33 mouse cellular contexts compared by ENCODE assay signal in the genomic region with DNA sequence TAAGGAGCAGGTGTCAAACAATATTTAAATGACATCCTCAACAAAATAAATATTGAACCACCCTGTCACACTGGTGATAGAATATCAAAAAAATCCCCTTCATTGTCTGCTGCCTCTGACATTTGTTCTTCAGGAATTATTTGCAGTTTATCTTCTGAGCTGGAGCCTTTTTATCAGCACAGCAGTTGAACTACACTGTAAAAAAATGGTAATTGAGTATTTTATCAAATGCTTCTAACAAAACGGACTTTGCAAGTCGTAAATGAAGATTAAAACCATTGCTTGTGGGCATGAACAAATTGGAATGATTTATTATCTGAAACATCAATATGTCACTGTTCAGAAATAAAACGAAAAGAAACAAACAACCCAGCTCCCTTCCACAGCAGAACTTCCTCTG.
"Had no signal": no experiment of that assay in that cellular context is flagged by ENCODE, and none has a peak within 500 bp of the region (broad histone marks: within the 10 kb centered on the region; RNA-seq: fewer than 3 reads in every experiment).

No protein-coding gene starts in this region.

- H3K27me3 ChIP-seq: limb, embryonic 12.5 days; limb, embryonic 13.5 days; limb, embryonic 15.5 days; liver, embryonic 12.5 days; liver, embryonic 13.5 days; liver, embryonic 15.5 days; lung, embryonic 15.5 days; megakaryocyte, embryonic 14.5 days; midbrain, embryonic 12.5 days; midbrain, embryonic 13.5 days; midbrain, embryonic 15.5 days; neural tube, embryonic 12.5 days had no signal

- H3K9ac ChIP-seq: limb, embryonic 12.5 days; limb, embryonic 13.5 days; limb, embryonic 15.5 days; liver, embryonic 12.5 days; liver, embryonic 13.5 days; liver, embryonic 14.5 days; liver, embryonic 15.5 days; liver, postnatal 0 days; lung, embryonic 14.5 days; lung, embryonic 15.5 days; midbrain, embryonic 12.5 days; midbrain, embryonic 13.5 days; midbrain, embryonic 15.5 days; neural tube, embryonic 12.5 days had no signal

- ATAC-seq: liver, embryonic 12.5 days; liver, postnatal 0 days; lung, postnatal 0 days; midbrain, embryonic 13.5 days; midbrain, embryonic 15.5 days; midbrain, embryonic 16.5 days had no signal

- H3K36me3 ChIP-seq: limb, embryonic 10.5 days; limb, embryonic 12.5 days; limb, embryonic 13.5 days; limb, embryonic 15.5 days; liver, embryonic 12.5 days; liver, embryonic 13.5 days; liver, embryonic 15.5 days; lung, embryonic 15.5 days; midbrain, embryonic 10.5 days; midbrain, embryonic 12.5 days; midbrain, embryonic 13.5 days; midbrain, embryonic 15.5 days; neural tube, embryonic 12.5 days had no signal

- H3K4me3 ChIP-seq: left cerebral cortex, adult 2 months; limb, embryonic 10.5 days; limb, embryonic 12.5 days; limb, embryonic 13.5 days; limb, embryonic 15.5 days; liver, embryonic 12.5 days; liver, embryonic 13.5 days; liver, embryonic 15.5 days; lung, embryonic 15.5 days; megakaryocyte, embryonic 14.5 days; midbrain, embryonic 10.5 days; midbrain, embryonic 12.5 days; midbrain, embryonic 13.5 days; midbrain, embryonic 15.5 days; myocyte; neural tube, embryonic 12.5 days had no signal

- DNase-seq: left cerebral cortex, postnatal 4 days; liver; liver, embryonic 13.5 days; liver, postnatal 0 days; lung, adult 18-20 months; lung, adult 2 months; lung, embryonic 14.5 days; lung, postnatal 10 days; lung, postnatal 14 days; lung, postnatal 36 days; lung, postnatal 4 days; midbrain, embryonic 14.5 days had no signal

- H3K27ac ChIP-seq: left cerebral cortex, adult 2 months; limb, embryonic 10.5 days; limb, embryonic 12.5 days; limb, embryonic 13.5 days; limb, embryonic 15.5 days; liver, embryonic 12.5 days; liver, embryonic 13.5 days; liver, embryonic 14.5 days; liver, embryonic 15.5 days; lung, embryonic 15.5 days; macrophage; midbrain, embryonic 10.5 days; midbrain, embryonic 12.5 days; midbrain, embryonic 13.5 days; midbrain, embryonic 15.5 days; neural tube, embryonic 12.5 days had no signal

- H3K4me2 ChIP-seq: limb, embryonic 12.5 days; limb, embryonic 13.5 days; limb, embryonic 15.5 days; liver, embryonic 11.5 days; liver, embryonic 12.5 days; liver, embryonic 13.5 days; liver, embryonic 15.5 days; lung, embryonic 14.5 days; lung, embryonic 15.5 days; midbrain, embryonic 11.5 days; midbrain, embryonic 12.5 days; midbrain, embryonic 13.5 days; midbrain, embryonic 15.5 days; neural tube, embryonic 12.5 days had no signal

- H3K4me1 ChIP-seq: limb, embryonic 10.5 days; limb, embryonic 12.5 days; limb, embryonic 13.5 days; limb, embryonic 15.5 days; liver, embryonic 12.5 days; liver, embryonic 13.5 days; liver, embryonic 15.5 days; lung, embryonic 15.5 days; megakaryocyte, embryonic 14.5 days; midbrain, embryonic 10.5 days; midbrain, embryonic 12.5 days; midbrain, embryonic 13.5 days; midbrain, embryonic 15.5 days; neural tube, embryonic 12.5 days had no signal

- H3K9me3 ChIP-seq: limb, embryonic 10.5 days; limb, embryonic 12.5 days; limb, embryonic 13.5 days; limb, embryonic 15.5 days; liver, embryonic 12.5 days; liver, embryonic 13.5 days; liver, embryonic 15.5 days; lung, embryonic 15.5 days; megakaryocyte, embryonic 14.5 days; midbrain, embryonic 10.5 days; midbrain, embryonic 12.5 days; midbrain, embryonic 13.5 days; midbrain, embryonic 15.5 days; neural tube, embryonic 12.5 days had no signal
